Mouse (Mus musculus) thymus, adult 2 months (tissue): ENCODE measurements at regions not wholly inside any gene's neighbourhood (a gene's known extent, or its start where the extent isn't known, plus 50 kb on each side); places are given as distances from the start of the nearest gene placed in this dataset.

Experiments
- DNase-seq: peaks from one replicate; pipeline ENCODE4 v3.0.0; 2021
- H3K27ac ChIP-seq: fragments of 200-500 bp; 2 replicates; pipeline ENCODE4 v1.5.1; 2012; ENCODE audit warnings: low read length, control low read depth; ENCODE audit not compliant: control insufficient read depth, insufficient read depth
- H3K27me3 ChIP-seq: fragments of 200-500 bp; 2 replicates; pipeline ENCODE4 v1.6.1; 2012; ENCODE audit warnings: mild to moderate bottlenecking, low read length, moderate library complexity, mixed read lengths; ENCODE audit not compliant: control insufficient read depth, insufficient read depth
- H3K36me3 ChIP-seq: fragments of 200-500 bp; 2 replicates; pipeline ENCODE4 v1.6.1; 2012; ENCODE audit warnings: mild to moderate bottlenecking, low read length, moderate library complexity; ENCODE audit not compliant: control insufficient read depth, insufficient read depth
- H3K4me1 ChIP-seq: fragments of 200-500 bp; replicated peaks from 2 replicates; pipeline ENCODE4 v1.6.1; 2012; ENCODE audit warnings: low read length; ENCODE audit not compliant: control insufficient read depth, insufficient read depth
- H3K4me3 ChIP-seq: fragments of 200-500 bp; 2 replicates; pipeline ENCODE4 v1.5.1; 2012; ENCODE audit warnings: mild to moderate bottlenecking, low read length, control low read depth, moderate library complexity; ENCODE audit not compliant: control insufficient read depth, insufficient read depth
- CTCF ChIP-seq: fragments of 200-500 bp; IDR thresholded peaks from 2 replicates; pipeline ENCODE4 v1.5.1; 2012; ENCODE audit warnings: mild to moderate bottlenecking, control low read depth, low read length, moderate library complexity, borderline replicate concordance; ENCODE audit not compliant: control insufficient read depth, poor library complexity, insufficient read depth; ENCODE audit errors: extremely low read depth
- POLR2A ChIP-seq: fragments of 200-500 bp; IDR thresholded peaks from 2 replicates; pipeline ENCODE4 v1.6.1; 2012; ENCODE audit warnings: mild to moderate bottlenecking, low read length, control low read depth, moderate library complexity; ENCODE audit not compliant: control insufficient read depth, poor library complexity, insufficient read depth; ENCODE audit errors: extremely low read depth
- WGBS: fragments of 180-500 bp; shearing (Covaris S2); methylation state at CpG from one replicate; pipeline ENCODE4 v1.1.7; 2018; 5-methylcytosine and 5-hydroxymethylcytosine counted together

DNA sequence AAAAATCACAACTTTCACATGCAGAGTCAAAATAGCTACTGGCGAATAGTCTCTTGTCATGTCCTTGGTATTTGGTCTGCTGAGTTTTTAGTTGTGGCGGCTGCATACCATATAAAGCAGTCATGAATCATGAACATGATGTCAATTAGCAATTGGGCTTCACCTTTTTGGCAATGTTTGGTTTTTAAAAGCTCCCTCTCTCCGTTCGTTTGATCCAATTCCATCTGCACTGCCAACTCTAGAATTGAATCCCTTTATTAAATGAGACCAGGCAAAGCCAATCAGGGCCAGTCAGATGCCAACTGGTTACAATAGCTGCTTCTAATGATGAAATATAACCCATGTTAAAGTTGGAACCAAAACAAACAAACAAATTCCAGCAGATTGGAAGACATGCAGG lies 687.3 kb downstream of the Efnb2 start:
- no peaks in the 10 kb centered on the region for H3K27me3 ChIP-seq
- 92% methylated on average over 4 of the region's 4 CpGs for WGBS
- TF ChIP-seq CTCF (no peak), POLR2A (no peak)
- no peaks in the 10 kb centered on the region for H3K36me3 ChIP-seq
- no peak overlapping the region for H3K4me3 ChIP-seq
- no peak overlapping the region for H3K27ac ChIP-seq
- no peak for DNase-seq
- no peaks in the 10 kb centered on the region for H3K4me1 ChIP-seq

DNA sequence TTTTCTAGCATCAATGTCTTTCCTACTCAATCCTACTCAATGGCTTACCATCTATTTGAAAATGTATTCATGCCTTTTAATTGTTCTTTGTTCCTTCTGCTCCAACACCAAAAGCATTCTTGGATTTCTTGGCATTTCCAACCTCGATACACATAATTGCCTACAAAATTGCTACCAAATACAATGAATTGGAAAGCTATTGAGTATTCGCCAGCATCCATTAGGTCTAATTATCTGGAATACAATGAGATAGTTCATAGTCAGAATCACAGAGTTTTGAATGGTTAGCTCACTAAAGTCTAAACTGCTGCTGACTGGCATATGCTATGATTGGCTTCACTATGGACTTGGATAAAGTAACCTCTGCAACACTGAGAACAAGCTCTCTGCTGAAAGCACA lies 696.8 kb downstream of the Efnb2 start:
- 91% methylated on average over 2 of the region's 2 CpGs for WGBS
- Histone ChIP-seq H3K27me3 (no peaks in the 10 kb centered on the region), H3K27ac (no peak overlapping the region), H3K4me1 (no peaks in the 10 kb centered on the region), H3K4me3 (no peak overlapping the region), H3K36me3 (no peaks in the 10 kb centered on the region)
- DNase-seq = no peak
- TF ChIP-seq POLR2A = no peak
- TF ChIP-seq CTCF = no peak

- Histone ChIP-seq H3K4me3 (no peak overlapping the region), H3K27ac (no peak overlapping the region), H3K4me1 (no peaks in the 10 kb centered on the region), H3K27me3 (no peaks in the 10 kb centered on the region), H3K36me3 (no peaks in the 10 kb centered on the region)
- no peak for TF ChIP-seq CTCF
- no peak for TF ChIP-seq POLR2A
- DNase-seq = no peak
Measured at GRCm38 (mm10) chr8:7956745-7957144, 704.3 kb downstream of the Efnb2 start.

DNA sequence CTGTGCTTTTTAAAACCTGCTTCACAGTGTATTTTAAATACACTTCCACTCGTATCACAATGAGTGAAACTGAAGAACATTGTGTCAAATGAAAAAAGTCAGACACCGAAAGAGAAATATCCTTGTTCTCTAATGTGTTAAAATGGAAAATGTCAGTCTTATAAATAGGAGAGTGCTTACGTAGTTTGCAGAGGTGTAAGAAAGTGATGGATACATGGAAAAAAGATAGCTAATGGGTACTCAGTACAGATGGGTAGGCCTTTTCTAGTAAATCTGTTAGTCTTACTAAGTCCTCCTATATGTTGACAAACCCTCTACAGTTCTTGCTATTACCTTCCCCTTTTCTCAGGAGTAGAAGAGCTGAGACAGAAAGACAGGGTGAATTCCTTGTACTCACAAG lies 706.2 kb downstream of the Efnb2 start:
- TF ChIP-seq CTCF = no peak
- no peak for TF ChIP-seq POLR2A

DNA sequence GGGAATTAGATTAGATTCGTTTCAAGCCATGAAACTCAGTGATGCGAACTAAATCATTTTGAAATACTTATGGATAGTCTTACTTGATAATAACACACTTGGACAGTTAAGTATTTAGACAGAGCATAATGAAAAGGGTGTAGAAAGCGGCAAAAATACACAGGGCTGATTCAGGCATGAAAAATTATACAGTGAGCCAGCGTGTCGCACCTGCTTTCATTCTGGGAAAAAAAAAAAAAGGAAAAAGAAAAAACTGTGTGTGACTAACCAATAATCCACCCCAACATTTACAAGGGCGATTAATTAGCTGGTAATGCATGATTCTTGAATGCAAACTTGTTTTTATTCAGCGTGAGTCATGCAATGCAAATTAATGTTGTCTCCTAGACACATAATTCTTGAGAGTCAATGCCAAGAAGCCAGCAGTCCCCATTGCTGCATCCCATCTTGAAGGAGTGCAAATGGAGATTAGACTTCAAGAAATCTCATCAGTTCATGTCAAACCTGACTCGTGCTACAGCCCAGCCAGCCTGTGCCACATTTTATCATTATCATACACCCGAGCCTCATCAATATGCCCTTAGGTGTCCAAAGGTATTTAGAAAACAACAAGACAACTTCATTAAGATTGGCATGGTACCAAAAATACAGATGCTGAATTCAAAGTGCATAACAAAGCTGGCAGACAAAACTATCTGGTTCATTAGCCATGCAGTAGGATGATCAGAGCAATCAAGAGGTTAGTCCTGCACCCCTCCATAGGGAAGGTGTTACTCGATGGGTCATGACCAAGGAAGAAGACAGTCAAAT lies 714.9 kb downstream of the Efnb2 start:
- Histone ChIP-seq H3K4me3 (no peak overlapping the region), H3K36me3 (no peaks in the 10 kb centered on the region), H3K4me1 (no peaks in the 10 kb centered on the region), H3K27me3 (no peaks in the 10 kb centered on the region), H3K27ac (no peak overlapping the region)
- no peak for TF ChIP-seq POLR2A
- no peak for TF ChIP-seq CTCF
- WGBS = 90% methylated on average over 10 of the region's 10 CpGs
- no peak for DNase-seq

More for the DNA sequence above, 706.2 kb downstream of the Efnb2 start:
- Histone ChIP-seq H3K27ac (no peak overlapping the region), H3K36me3 (no peaks in the 10 kb centered on the region), H3K4me1 (no peaks in the 10 kb centered on the region), H3K4me3 (no peak overlapping the region), H3K27me3 (no peaks in the 10 kb centered on the region)
- no peak for DNase-seq
- 91% methylated on average over 3 of the region's 3 CpGs for WGBS

DNA sequence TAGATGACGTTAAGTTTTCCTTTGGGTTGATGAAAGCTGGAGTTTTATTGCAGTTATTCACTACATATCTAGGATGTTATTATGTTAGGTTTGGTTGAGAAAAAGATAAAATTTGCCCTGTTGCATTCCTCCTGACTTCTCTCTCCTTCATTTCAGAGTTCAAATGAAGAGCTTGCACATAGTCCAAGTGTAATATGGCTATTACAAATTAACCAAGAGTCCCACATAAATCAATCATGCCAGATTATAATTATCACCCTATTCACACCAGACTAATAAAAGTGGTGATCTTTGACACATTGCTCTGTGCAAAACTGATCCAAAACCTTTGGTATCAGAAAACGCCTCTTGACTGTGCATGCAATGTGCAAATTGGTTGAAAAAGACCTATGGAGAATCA lies 724.4 kb downstream of the Efnb2 start:
- 92% methylated on average over 2 of the region's 2 CpGs for WGBS
- no peak for DNase-seq
- no peak overlapping the region for H3K4me3 ChIP-seq
- no peaks in the 10 kb centered on the region for H3K4me1 ChIP-seq
- no peaks in the 10 kb centered on the region for H3K36me3 ChIP-seq
- H3K27me3 ChIP-seq = no peaks in the 10 kb centered on the region
- H3K27ac ChIP-seq = no peak overlapping the region
- no peak for TF ChIP-seq CTCF
- TF ChIP-seq POLR2A = no peak
